Mouse (Mus musculus): Measurements from ENCODE around the gene Zzz3. TPM values are rescaled to one million over a fixed set of nuclear protein-coding genes. Genes with fewer than 3 reads are reported as not detected.

Gene Zzz3
- polyA plus RNA-seq, 1 experiment = 19.1 TPM

GRCm38 (mm10) chr3:152508419-152508993, 113.2 kb downstream of the Zzz3 start:
- no peak for DNase-seq
- Histone ChIP-seq H3K4me3 (ENCODE audit: insufficient read depth, low read depth, low read length) (no peak overlapping the region), H3K36me3 (ENCODE audit: control insufficient read depth, insufficient read depth, low read length) (no peaks in the 10 kb centered on the region), H3K4me1 (ENCODE audit: control insufficient read depth, insufficient read depth, low read length) (no peaks in the 10 kb centered on the region), H3K27me3 (replicated peaks; ENCODE audit: control insufficient read depth, insufficient read depth, low read length) (no peaks in the 10 kb centered on the region), H3K27ac (ENCODE audit: insufficient read depth, low read depth, low read length) (no peak overlapping the region)
- TF ChIP-seq CTCF (conservative IDR thresholded peaks at IDR 0.05; ENCODE audit: insufficient read depth, insufficient read length, low read depth, low read length) (no peak), POLR2A (IDR thresholded peaks at IDR 0.05; ENCODE audit: low read depth, low read length) (no peak)
- WGBS = 81% methylated on average over 12 of the region's 12 CpGs

GRCm38 (mm10) chr3:152509268-152509667, 114.0 kb downstream of the Zzz3 start:
- H3K27me3 ChIP-seq (replicated peaks; ENCODE audit: control insufficient read depth, insufficient read depth, low read length) = no peaks in the 10 kb centered on the region
- no peak overlapping the region for H3K4me3 ChIP-seq (ENCODE audit: insufficient read depth, low read depth, low read length)
- WGBS = 78% methylated on average over 7 of the region's 7 CpGs
- no peaks in the 10 kb centered on the region for H3K36me3 ChIP-seq (ENCODE audit: control insufficient read depth, insufficient read depth, low read length)
- TF ChIP-seq CTCF (conservative IDR thresholded peaks at IDR 0.05; ENCODE audit: insufficient read depth, insufficient read length, low read depth, low read length) (no peak), POLR2A (IDR thresholded peaks at IDR 0.05; ENCODE audit: low read depth, low read length) (no peak)
- DNase-seq = no peak
- H3K4me1 ChIP-seq (ENCODE audit: control insufficient read depth, insufficient read depth, low read length) = no peaks in the 10 kb centered on the region
- no peak overlapping the region for H3K27ac ChIP-seq (ENCODE audit: insufficient read depth, low read depth, low read length)

Other genes with a start within 250 kb of the Zzz3 start
- 109 and 146 TPM in 2 replicates for gene Gipc2, start 229.2 kb upstream of the Zzz3 start, polyA plus RNA-seq (2012; rRNA removed)
- 5.5 and 9.8 TPM in 2 replicates for gene Dnajb4, start 185.2 kb upstream of the Zzz3 start, polyA plus RNA-seq (2012; rRNA removed)
- 40.8 and 49.0 TPM in 2 replicates for gene Fubp1, start 185.1 kb upstream of the Zzz3 start, polyA plus RNA-seq (2012; rRNA removed)
- 0.11 and 0.38 TPM in 2 replicates for gene Nexn, start 129.1 kb upstream of the Zzz3 start, polyA plus RNA-seq (2012; rRNA removed)
- 10.1 and 10.6 TPM in 2 replicates for gene Miga1, start 55.1 kb upstream of the Zzz3 start, polyA plus RNA-seq (2012; rRNA removed)
- 21.0 and 23.7 TPM in 2 replicates for gene Usp33, start 49.0 kb upstream of the Zzz3 start, polyA plus RNA-seq (2012; rRNA removed)